Mouse (Mus musculus): Measurements from ENCODE around the gene Rhbdl3. TPM values are rescaled to one million over a fixed set of nuclear protein-coding genes. Genes with fewer than 3 reads are reported as not detected.

Gene Rhbdl3
- polyA plus RNA-seq, 1 experiment from 2014 or later, result 3.3 TPM

- no peak for ATAC-seq (ENCODE audit: insufficient number of reproducible peaks, insufficient read depth, low FRiP score, low read depth)
- Histone ChIP-seq H3K27ac (ENCODE audit: low read length) (no peak overlapping the region), H3K27me3 (ENCODE audit: control insufficient read depth, insufficient read depth, low read length) (no peaks in the 10 kb centered on the region), H3K4me2 (replicated peaks; ENCODE audit: low read depth, low read length) (no peak overlapping the region), H3K9me3 (ENCODE audit: control insufficient read depth, low read depth, low read length) (no peaks in the 10 kb centered on the region), H3K36me3 (ENCODE audit: control insufficient read depth, insufficient read depth, low read length) (no peaks in the 10 kb centered on the region), H3K4me1 (ENCODE audit: control insufficient read depth, insufficient read depth, low read length) (no peaks in the 10 kb centered on the region), H3K4me3 (ENCODE audit: low read depth, low read length) (no peak overlapping the region), H3K9ac (replicated peaks; ENCODE audit: low read depth, low read length) (no peak overlapping the region)
- WGBS, result 65% methylated on average over 10 of the region's 10 CpGs
Measured at GRCm38 (mm10) chr11:80315743-80316639, 15.3 kb downstream of the Rhbdl3 start.

- H3K4me2 ChIP-seq (replicated peaks; ENCODE audit: low read depth, low read length), result no peak overlapping the region
- ATAC-seq (ENCODE audit: insufficient number of reproducible peaks, insufficient read depth, low FRiP score, low read depth), result no peak
- H3K4me3 ChIP-seq (ENCODE audit: low read depth, low read length), result no peak overlapping the region
- WGBS, result 58% methylated on average over 13 of the region's 13 CpGs
- no peaks in the 10 kb centered on the region for H3K36me3 ChIP-seq (ENCODE audit: control insufficient read depth, insufficient read depth, low read length)
- H3K9me3 ChIP-seq (ENCODE audit: control insufficient read depth, low read depth, low read length), result no peaks in the 10 kb centered on the region
- H3K27me3 ChIP-seq (ENCODE audit: control insufficient read depth, insufficient read depth, low read length), result no peaks in the 10 kb centered on the region
- H3K4me1 ChIP-seq (ENCODE audit: control insufficient read depth, insufficient read depth, low read length), result no peaks in the 10 kb centered on the region
- H3K9ac ChIP-seq (replicated peaks; ENCODE audit: low read depth, low read length), result no peak overlapping the region
- H3K27ac ChIP-seq (ENCODE audit: low read length), result no peak overlapping the region
Measured at GRCm38 (mm10) chr11:80323255-80323654, 22.5 kb downstream of the Rhbdl3 start.

- no peak for ATAC-seq (ENCODE audit: insufficient number of reproducible peaks, insufficient read depth, low FRiP score, low read depth)
- Histone ChIP-seq H3K4me1 (ENCODE audit: control insufficient read depth, insufficient read depth, low read length) (no peaks in the 10 kb centered on the region), H3K27me3 (ENCODE audit: control insufficient read depth, insufficient read depth, low read length) (no peaks in the 10 kb centered on the region), H3K4me2 (replicated peaks; ENCODE audit: low read depth, low read length) (no peak overlapping the region), H3K9ac (replicated peaks; ENCODE audit: low read depth, low read length) (no peak overlapping the region), H3K27ac (ENCODE audit: low read length) (no peak overlapping the region), H3K36me3 (ENCODE audit: control insufficient read depth, insufficient read depth, low read length) (no peaks in the 10 kb centered on the region), H3K4me3 (ENCODE audit: low read depth, low read length) (no peak overlapping the region), H3K9me3 (ENCODE audit: control insufficient read depth, low read depth, low read length) (no peaks in the 10 kb centered on the region)
- WGBS, result 84% methylated on average over 6 of the region's 6 CpGs
Measured at GRCm38 (mm10) chr11:80324636-80325035, 23.9 kb downstream of the Rhbdl3 start.

GRCm38 (mm10) chr11:80332709-80333400 lies 32.1 kb downstream of the Rhbdl3 start:
- H3K27ac ChIP-seq (ENCODE audit: low read length), result no peak overlapping the region
- no peaks in the 10 kb centered on the region for H3K4me1 ChIP-seq (ENCODE audit: control insufficient read depth, insufficient read depth, low read length)
- no peaks in the 10 kb centered on the region for H3K36me3 ChIP-seq (ENCODE audit: control insufficient read depth, insufficient read depth, low read length)
- no peak for ATAC-seq (ENCODE audit: insufficient number of reproducible peaks, insufficient read depth, low FRiP score, low read depth)
- no peak overlapping the region for H3K4me3 ChIP-seq (ENCODE audit: low read depth, low read length)
- no peaks in the 10 kb centered on the region for H3K9me3 ChIP-seq (ENCODE audit: control insufficient read depth, low read depth, low read length)
- H3K9ac ChIP-seq (replicated peaks; ENCODE audit: low read depth, low read length), result no peak overlapping the region
- no peaks in the 10 kb centered on the region for H3K27me3 ChIP-seq (ENCODE audit: control insufficient read depth, insufficient read depth, low read length)
- H3K4me2 ChIP-seq (replicated peaks; ENCODE audit: low read depth, low read length), result no peak overlapping the region
- WGBS, result 67% methylated on average over 12 of the region's 12 CpGs

- 3% methylated on average over 7 of the region's 7 CpGs for WGBS
- H3K36me3 ChIP-seq (ENCODE audit: control insufficient read depth, insufficient read depth, low read length), result no peaks in the 10 kb centered on the region
- H3K9me3 ChIP-seq (ENCODE audit: control insufficient read depth, low read depth, low read length), result no peaks in the 10 kb centered on the region
- no peak overlapping the region for H3K4me3 ChIP-seq (ENCODE audit: low read depth, low read length)
- no peaks in the 10 kb centered on the region for H3K27me3 ChIP-seq (ENCODE audit: control insufficient read depth, insufficient read depth, low read length)
- no peak overlapping the region for H3K9ac ChIP-seq (replicated peaks; ENCODE audit: low read depth, low read length)
- H3K27ac ChIP-seq (ENCODE audit: low read length), result no peak overlapping the region
- H3K4me2 ChIP-seq (replicated peaks; ENCODE audit: low read depth, low read length), result no peak overlapping the region
- no peaks in the 10 kb centered on the region for H3K4me1 ChIP-seq (ENCODE audit: control insufficient read depth, insufficient read depth, low read length)
- ATAC-seq (ENCODE audit: insufficient number of reproducible peaks, insufficient read depth, low FRiP score, low read depth), result no peak
Measured at GRCm38 (mm10) chr11:80335609-80336350, 35.1 kb downstream of the Rhbdl3 start.

DNA sequence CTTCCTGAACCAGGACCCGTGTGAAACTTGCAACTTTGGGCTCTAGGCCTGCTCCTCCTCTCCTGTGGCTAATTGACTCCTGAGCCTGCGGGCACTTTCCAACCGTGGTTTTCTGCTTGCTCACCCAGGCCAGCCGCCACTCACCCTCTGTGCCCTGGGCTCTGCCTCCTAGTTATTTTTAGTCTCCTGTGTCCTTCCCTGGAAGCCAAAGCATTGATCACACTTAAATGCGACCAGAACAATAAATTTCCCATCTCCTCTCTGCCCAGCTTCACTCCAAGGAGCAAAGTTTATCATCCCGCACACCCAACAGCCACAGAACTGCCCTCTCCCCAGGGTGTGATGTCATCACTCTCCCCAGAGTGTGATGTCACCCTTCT lies 35.6 kb downstream of the Rhbdl3 start:
- H3K4me3 ChIP-seq (ENCODE audit: low read depth, low read length), result no peak overlapping the region
- no peaks in the 10 kb centered on the region for H3K4me1 ChIP-seq (ENCODE audit: control insufficient read depth, insufficient read depth, low read length)
- no peaks in the 10 kb centered on the region for H3K9me3 ChIP-seq (ENCODE audit: control insufficient read depth, low read depth, low read length)
- H3K9ac ChIP-seq (replicated peaks; ENCODE audit: low read depth, low read length), result no peak overlapping the region
- H3K4me2 ChIP-seq (replicated peaks; ENCODE audit: low read depth, low read length), result no peak overlapping the region
- no peaks in the 10 kb centered on the region for H3K36me3 ChIP-seq (ENCODE audit: control insufficient read depth, insufficient read depth, low read length)
- H3K27me3 ChIP-seq (ENCODE audit: control insufficient read depth, insufficient read depth, low read length), result no peaks in the 10 kb centered on the region
- no peak for ATAC-seq (ENCODE audit: insufficient number of reproducible peaks, insufficient read depth, low FRiP score, low read depth)
- H3K27ac ChIP-seq (ENCODE audit: low read length), result no peak overlapping the region
- 29% methylated on average over 6 of the region's 6 CpGs for WGBS

DNA sequence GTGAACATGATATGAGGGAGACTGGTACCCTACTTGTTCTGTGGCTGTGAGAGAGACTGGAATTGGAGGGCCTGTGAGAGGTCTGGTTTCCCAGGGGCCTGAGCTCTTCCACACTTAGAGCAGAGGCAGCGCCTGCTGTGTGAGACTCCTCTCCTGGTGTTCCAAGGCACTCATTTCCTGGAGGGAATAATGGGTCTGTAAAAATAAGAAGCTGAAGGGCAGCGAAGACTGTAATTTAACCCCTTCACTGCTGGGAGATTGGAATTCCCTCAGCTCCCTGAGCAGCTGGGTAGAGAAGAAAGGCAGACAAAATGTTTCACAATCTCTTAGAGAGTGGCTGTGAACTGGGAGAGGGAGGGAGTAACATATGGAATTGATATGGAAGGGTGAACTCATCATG lies 41.8 kb downstream of the Rhbdl3 start:
- Histone ChIP-seq H3K36me3 (ENCODE audit: control insufficient read depth, insufficient read depth, low read length) (no peaks in the 10 kb centered on the region), H3K27me3 (ENCODE audit: control insufficient read depth, insufficient read depth, low read length) (no peaks in the 10 kb centered on the region), H3K27ac (ENCODE audit: low read length) (no peak overlapping the region), H3K4me1 (ENCODE audit: control insufficient read depth, insufficient read depth, low read length) (no peaks in the 10 kb centered on the region), H3K9ac (replicated peaks; ENCODE audit: low read depth, low read length) (no peak overlapping the region), H3K9me3 (ENCODE audit: control insufficient read depth, low read depth, low read length) (no peaks in the 10 kb centered on the region), H3K4me2 (replicated peaks; ENCODE audit: low read depth, low read length) (no peak overlapping the region), H3K4me3 (ENCODE audit: low read depth, low read length) (no peak overlapping the region)
- ATAC-seq (ENCODE audit: insufficient number of reproducible peaks, insufficient read depth, low FRiP score, low read depth), result no peak
- 16% methylated on average over 2 of the region's 2 CpGs for WGBS

GRCm38 (mm10) chr11:80351832-80352430 lies 51.2 kb downstream of the Rhbdl3 start:
- no peak for ATAC-seq (ENCODE audit: insufficient number of reproducible peaks, insufficient read depth, low FRiP score, low read depth)
- no peak overlapping the region for H3K4me2 ChIP-seq (replicated peaks; ENCODE audit: low read depth, low read length)
- no peaks in the 10 kb centered on the region for H3K9me3 ChIP-seq (ENCODE audit: control insufficient read depth, low read depth, low read length)
- no peaks in the 10 kb centered on the region for H3K4me1 ChIP-seq (ENCODE audit: control insufficient read depth, insufficient read depth, low read length)
- H3K4me3 ChIP-seq (ENCODE audit: low read depth, low read length), result no peak overlapping the region
- H3K27me3 ChIP-seq (ENCODE audit: control insufficient read depth, insufficient read depth, low read length), result no peaks in the 10 kb centered on the region
- H3K27ac ChIP-seq (ENCODE audit: low read length), result no peak overlapping the region
- 68% methylated on average over 5 of the region's 5 CpGs for WGBS
- H3K36me3 ChIP-seq (ENCODE audit: control insufficient read depth, insufficient read depth, low read length), result no peaks in the 10 kb centered on the region; the same call in 1 of the 2 replicates
- no peak overlapping the region for H3K9ac ChIP-seq (replicated peaks; ENCODE audit: low read depth, low read length)
